Mouse (Mus musculus) ES-E14 (cell line): ENCODE measurements around the gene Pik3ip1. TPM values are rescaled to one million over a fixed set of nuclear protein-coding genes. Genes with fewer than 3 reads are reported as not detected.

Source experiments
- DNase-seq: peaks from one replicate; pipeline ENCODE4 v3.0.0-alpha.2; 2013; ENCODE audit warnings: low read depth, low spot score
- H3K27ac ChIP-seq: 2 replicates; pipeline ENCODE4 v1.5.1; 2012; ENCODE audit warnings: low read depth, mild to moderate bottlenecking, low read length, moderate library complexity, mixed read lengths; ENCODE audit not compliant: poor library complexity, insufficient read depth, severe bottlenecking
- H3K36me3 ChIP-seq: 2 replicates; pipeline ENCODE4 v1.6.1; 2012; ENCODE audit warnings: mild to moderate bottlenecking, low read length, moderate library complexity, mixed read lengths; ENCODE audit not compliant: control insufficient read depth, poor library complexity, insufficient read depth, severe bottlenecking
- H3K4me1 ChIP-seq, 2 experiments: fragments of 150-350 bp in 1 of 2; sonication (generic) in 1 of 2; 2 replicates each; pipeline ENCODE4 v1.6.1; 2012; ENCODE audit warnings: low read length in 2 of 2, mild to moderate bottlenecking in 1 of 2, mixed read lengths in 1 of 2; ENCODE audit not compliant: control insufficient read depth in 2 of 2, insufficient read depth in 2 of 2, poor library complexity in 1 of 2
- H3K4me3 ChIP-seq, 2 experiments: fragments of 150-350 bp in 1 of 2; sonication (generic) in 1 of 2; 2 replicates each; pipeline ENCODE4 v1.5.1; 2012; ENCODE audit warnings: low read length in 2 of 2, low read depth in 1 of 2, mild to moderate bottlenecking in 1 of 2, mixed read lengths in 1 of 2; ENCODE audit not compliant: insufficient read depth in 1 of 2, poor library complexity in 1 of 2, severe bottlenecking in 1 of 2
- H3K9ac ChIP-seq: 2 replicates; pipeline ENCODE4 v1.6.1; 2012; ENCODE audit warnings: low read depth, mild to moderate bottlenecking, low read length, mixed read lengths; ENCODE audit not compliant: poor library complexity, insufficient read depth, severe bottlenecking
- H3K9me3 ChIP-seq: fragments of 150-350 bp; sonication (generic); 2 replicates; pipeline ENCODE4 v1.6.1; 2012; ENCODE audit warnings: low read depth, mild to moderate bottlenecking, low read length; ENCODE audit not compliant: control insufficient read depth, insufficient read depth
- CHD2 ChIP-seq: IDR thresholded peaks from 2 replicates; pipeline ENCODE4 v1.6.1; 2014; ENCODE audit warnings: mild to moderate bottlenecking, low read depth, low read length, inconsistent platforms
- HCFC1 ChIP-seq: IDR thresholded peaks from 2 replicates; pipeline ENCODE4 v1.6.1; 2012; ENCODE audit warnings: low read length, inconsistent platforms, borderline replicate concordance; ENCODE audit not compliant: insufficient read depth
- MAFK ChIP-seq: IDR thresholded peaks from 2 replicates; pipeline ENCODE4 v1.6.1; 2014; ENCODE audit warnings: mild to moderate bottlenecking, low read depth, low read length, inconsistent platforms; ENCODE audit not compliant: insufficient read depth
- ZC3H11A ChIP-seq: IDR thresholded peaks from 2 replicates; pipeline ENCODE4 v1.6.1; 2012; ENCODE audit warnings: low read depth, mild to moderate bottlenecking, inconsistent platforms, low read length, borderline replicate concordance
- ZNF384 ChIP-seq: IDR thresholded peaks from 2 replicates; pipeline ENCODE4 v1.6.1; 2012; ENCODE audit warnings: low read depth, low read length, inconsistent platforms
- in situ Hi-C, 2 experiments: fragments of 600-800 bp; cut with MboI; formaldehyde crosslinking; loops; one replicate each; pipeline ENCODE4 v1.15.1; 2025; ENCODE audit warnings: low sequenced_read_pairs in 2 of 2, inconsistent platforms in 1 of 2; ENCODE audit not compliant: unreplicated experiment in 2 of 2
- total RNA-seq: library from RNA; depleted of rRNA; stranded (reverse); fragments of 300-350 nt; gene quantifications from 2 replicates; pipeline ENCODE4 v1.2.3, GENCODE M21; 2012

Gene Pik3ip1
- total RNA-seq, 1 experiment: 8.5 TPM

DNA sequence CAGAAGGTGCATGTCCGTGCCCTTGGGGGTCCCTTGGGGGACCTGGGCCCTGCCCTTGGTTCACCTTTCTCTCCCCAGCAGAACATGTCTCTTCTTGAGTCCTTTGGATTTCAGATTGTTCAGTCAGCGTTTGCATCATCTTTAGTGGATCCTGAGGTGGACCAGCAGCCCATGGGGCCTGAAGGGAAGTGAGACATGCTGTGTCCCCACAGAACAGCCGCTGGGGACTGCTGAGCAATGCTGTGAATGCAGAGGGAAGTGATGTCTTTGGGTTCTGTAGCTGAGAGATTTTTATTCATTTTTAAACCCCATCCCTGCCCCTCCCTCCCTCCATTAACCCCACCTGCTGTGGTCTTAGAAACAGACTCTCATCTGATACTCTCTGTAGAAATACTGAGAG, 22.3 kb upstream of the Pik3ip1 start:
- Histone ChIP-seq H3K27ac (no peak overlapping the region), H3K9ac (no peak overlapping the region), H3K4me3 (no peak overlapping the region), H3K9me3 (no peaks in the 10 kb centered on the region), H3K36me3 (peaks cover 62% of the 10 kb centered on the region), H3K4me1 (no peaks in the 10 kb centered on the region)
- in situ Hi-C loops: no loop called here
- TF ChIP-seq HCFC1: no peak
- TF ChIP-seq CHD2: no peak
- TF ChIP-seq ZC3H11A: no peak
- TF ChIP-seq ZNF384: no peak
- TF ChIP-seq MAFK: no peak
- DNase-seq: no peak

DNA sequence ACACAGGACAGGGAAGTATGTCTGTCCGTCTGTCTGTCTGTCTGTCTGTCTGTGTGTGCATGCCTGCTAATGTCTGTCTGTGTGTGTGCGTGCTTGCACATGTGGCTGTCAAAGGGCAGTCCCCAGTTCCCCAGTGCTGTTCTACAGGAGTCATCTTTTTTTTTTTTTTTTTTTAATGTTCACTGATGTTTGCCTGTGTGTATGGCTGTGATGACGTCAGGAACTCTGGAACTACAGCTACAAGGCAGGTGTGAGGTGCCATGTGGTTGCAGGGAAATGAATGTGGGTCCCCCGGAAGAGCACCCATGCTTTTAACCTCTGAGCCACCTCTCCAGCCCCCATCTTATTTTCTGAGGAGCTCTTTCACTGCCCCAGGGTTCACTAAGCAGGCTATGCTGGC, 20.3 kb upstream of the Pik3ip1 start:
- in situ Hi-C loops: no loop called here
- no peak for TF ChIP-seq HCFC1
- H3K9me3 ChIP-seq: no peaks in the 10 kb centered on the region
- no peak overlapping the region for H3K4me3 ChIP-seq
- H3K9ac ChIP-seq: no peak overlapping the region
- H3K4me1 ChIP-seq: peaks cover 2 to 4% of the 10 kb centered on the region in 2 experiments; a peak in 2 of 4 replicates
- no peak for DNase-seq
- H3K36me3 ChIP-seq: peaks cover 60% of the 10 kb centered on the region
- H3K27ac ChIP-seq: no peak overlapping the region

- Histone ChIP-seq H3K9ac (no peak overlapping the region), H3K27ac (no peak overlapping the region), H3K9me3 (no peaks in the 10 kb centered on the region), H3K4me1 (peaks cover 2 to 4% of the 10 kb centered on the region in 2 experiments; a peak in 2 of 4 replicates), H3K4me3 (no peak overlapping the region), H3K36me3 (peaks cover 53% of the 10 kb centered on the region)
- no peak for TF ChIP-seq HCFC1
- TF ChIP-seq ZNF384: no peak
- no peak for TF ChIP-seq MAFK
- TF ChIP-seq CHD2: no peak
- no peak for TF ChIP-seq ZC3H11A
- in situ Hi-C loops: no loop called here
- DNase-seq: no peak
Measured at GRCm38 (mm10) chr11:3310789-3311585, 19.2 kb upstream of the Pik3ip1 start.

DNA sequence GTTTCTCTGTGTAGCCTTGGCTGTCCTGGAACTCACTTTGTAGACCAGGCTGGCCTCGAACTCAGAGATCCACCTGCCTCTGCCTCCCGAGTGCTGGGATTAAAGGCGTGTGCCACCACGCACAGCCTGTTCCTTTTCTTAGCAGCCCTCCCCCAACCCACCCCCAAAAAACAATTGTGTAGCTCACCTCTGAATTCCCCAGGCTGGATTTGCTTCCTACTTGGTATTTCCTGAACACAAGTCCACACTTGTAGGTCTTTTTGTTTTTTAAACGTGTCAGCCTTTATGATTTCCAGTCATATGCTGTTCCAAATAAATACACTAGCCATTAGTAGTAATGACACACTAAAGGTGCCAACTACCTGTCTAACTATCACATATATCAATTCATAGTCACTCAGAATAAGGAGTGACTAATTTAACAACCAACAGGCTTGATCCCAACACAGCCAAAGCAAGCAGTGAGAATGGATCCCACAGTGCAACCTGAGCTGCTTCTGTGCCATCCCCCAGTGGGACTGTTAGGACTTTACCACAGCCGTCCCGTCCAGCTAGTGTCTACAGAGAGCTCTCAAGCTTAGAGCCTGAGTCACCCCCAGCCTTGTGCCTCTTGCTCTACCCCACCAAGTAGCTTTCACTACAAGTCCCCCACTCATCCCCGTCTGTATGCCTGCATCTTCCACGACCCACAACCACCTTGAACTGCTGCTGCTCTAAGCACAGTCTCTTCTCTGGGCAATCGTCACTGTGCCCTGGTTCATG, 18.4 kb upstream of the Pik3ip1 start:
- Histone ChIP-seq H3K9ac (no peak overlapping the region), H3K9me3 (no peaks in the 10 kb centered on the region), H3K36me3 (peaks cover 46% of the 10 kb centered on the region), H3K4me1 (peaks cover 2 to 4% of the 10 kb centered on the region in 2 experiments; a peak in 2 of 4 replicates), H3K27ac (no peak overlapping the region), H3K4me3 (no peak overlapping the region)
- TF ChIP-seq CHD2 (no peak), HCFC1 (no peak), ZNF384 (no peak), MAFK (no peak), ZC3H11A (no peak)
- DNase-seq: no peak
- in situ Hi-C loops: no loop called here

DNA sequence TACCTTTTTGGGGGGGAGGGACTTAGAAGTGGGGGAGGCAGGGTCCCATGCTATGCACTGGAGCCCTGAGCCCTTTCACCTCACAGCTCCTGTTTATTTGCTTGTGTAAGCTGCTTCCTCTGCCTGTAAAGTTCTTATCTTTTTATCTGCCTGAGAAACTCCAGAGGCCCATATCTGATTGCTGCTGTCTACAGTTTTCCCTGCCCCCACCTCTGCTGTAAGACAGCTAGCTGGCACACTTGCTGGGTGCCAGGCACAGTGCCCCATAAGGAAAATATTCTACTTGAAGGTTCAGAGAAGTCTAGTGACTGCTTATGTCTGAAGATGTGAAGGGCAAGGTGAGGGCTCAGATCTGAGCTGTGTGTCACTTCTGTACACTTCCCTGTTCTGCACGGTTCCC, 16.9 kb upstream of the Pik3ip1 start:
- no peak for DNase-seq
- H3K27ac ChIP-seq: no peak overlapping the region
- peaks cover 30% of the 10 kb centered on the region for H3K36me3 ChIP-seq
- TF ChIP-seq ZNF384 (no peak), CHD2 (no peak), HCFC1 (no peak), ZC3H11A (no peak), MAFK (no peak)
- no peak overlapping the region for H3K4me3 ChIP-seq
- peaks cover 2 to 4% of the 10 kb centered on the region in 2 experiments; a peak in 2 of 4 replicates for H3K4me1 ChIP-seq
- H3K9me3 ChIP-seq: no peaks in the 10 kb centered on the region
- in situ Hi-C loops: no loop called here
- H3K9ac ChIP-seq: no peak overlapping the region
